Mouse (Mus musculus) heart, adult 18-20 months (tissue): ENCODE data around the gene Alg9. TPM values are rescaled to one million over a fixed set of nuclear protein-coding genes. Genes with fewer than 3 reads are reported as not detected.

Source experiments
- DNase-seq, 2 experiments: peaks; one replicate each; pipeline ENCODE4 v3.0.0; 2021 to 2022; ENCODE audit warnings: mixed read lengths in 1 of 2
- total RNA-seq, 2 experiments: library from RNA; stranded (reverse); gene quantifications; 2 replicates each; pipeline ENCODE4 v1.2.3; 2021

Gene Alg9
- total RNA-seq, 2 experiments from 2014 or later: 10.4 to 12.1 TPM

GRCm38 (mm10) chr9:50885600-50885987 is 110.8 kb downstream of the Alg9 start:
- no peak for DNase-seq

- DNase-seq: no peak
Measured at GRCm38 (mm10) chr9:50886870-50887269, 112.1 kb downstream of the Alg9 start.

- peak; percentile 48 to 58 for DNase-seq
Measured at GRCm38 (mm10) chr9:50887351-50887750, 112.5 kb downstream of the Alg9 start.

- no peak for DNase-seq
Measured at GRCm38 (mm10) chr9:50889211-50889610, 114.4 kb downstream of the Alg9 start.

GRCm38 (mm10) chr9:50889964-50890363 is 115.1 kb downstream of the Alg9 start:
- DNase-seq: no peak

GRCm38 (mm10) chr9:50890494-50891090 is 115.8 kb downstream of the Alg9 start:
- no peak for DNase-seq

Other genes with a start within 250 kb of the Alg9 start
- gene Pts, start 246.3 kb upstream of the Alg9 start, total RNA-seq: 10 to 100 TPM; 27.9 to 36.1 TPM
- gene Il18, start 220.2 kb upstream of the Alg9 start, total RNA-seq: 1 to 10 TPM; 1.0 to 2.5 TPM
- under 1 TPM; 0.52 to 0.64 TPM for gene Bco2, start 219.8 kb upstream of the Alg9 start, total RNA-seq
- gene Tex12, start 213.7 kb upstream of the Alg9 start, total RNA-seq: not detected
- 100 to 1,000 TPM; 697 to 709 TPM for gene Sdhd, start 171.2 kb upstream of the Alg9 start, total RNA-seq
- gene Timm8b, start 171.1 kb upstream of the Alg9 start, total RNA-seq: 100 to 1,000 TPM; 270 to 292 TPM
- gene Pih1d2, start 157.7 kb upstream of the Alg9 start, total RNA-seq: under 1 TPM; 0.20 to 0.95 TPM
- 10 to 100 TPM; 11.6 to 14.2 TPM for gene Nkapd1, start 157.6 kb upstream of the Alg9 start, total RNA-seq
- 100 to 1,000 TPM; 390 to 395 TPM for gene Dlat, start 115.2 kb upstream of the Alg9 start, total RNA-seq
- gene Dixdc1, start 35.5 kb upstream of the Alg9 start, total RNA-seq: 1 to 10 TPM; 3.0 to 4.1 TPM
- 1 to 10 TPM; 2.2 to 2.6 TPM for gene 2310030G06Rik, start 28.5 kb upstream of the Alg9 start, total RNA-seq
- gene Cryab, start 23.7 kb upstream of the Alg9 start, total RNA-seq: 1,000 to 10,000 TPM; 3,376 to 3,486 TPM
- gene Hspb2, start 22.7 kb upstream of the Alg9 start, total RNA-seq: 100 to 1,000 TPM; 136 to 143 TPM
- 1 to 10 TPM; 4.1 to 5.8 TPM for gene Fdxacb1, start 6.8 kb upstream of the Alg9 start, total RNA-seq
- gene 1110032A03Rik, start 501 bp downstream of the Alg9 start, total RNA-seq: 10 to 100 TPM; 11.3 to 16.5 TPM
- gene Ppp2r1b, start 70.3 kb downstream of the Alg9 start, total RNA-seq: 10 to 100 TPM; 10.6 to 11.3 TPM
- gene Sik2, start 234.1 kb downstream of the Alg9 start, total RNA-seq: 10 to 100 TPM; 27.6 to 34.6 TPM